Mouse (Mus musculus) heart, embryonic 11.5 days (tissue): ENCODE measurements around the gene Thap8. TPM values are rescaled to one million over a fixed set of nuclear protein-coding genes. Genes with fewer than 3 reads are reported as not detected.

Source experiments
- ATAC-seq: fragments of 200-750 bp; cut with Nextera tagmentation; replicated peaks from 2 replicates; pipeline ENCODE4 v1.8.0; 2017; ENCODE audit warnings: moderate library complexity; ENCODE audit not compliant: insufficient number of reproducible peaks, low FRiP score, low TSS enrichment
- H3K27ac ChIP-seq: fragments of 300-500 bp; sonication (generic); 2 replicates; pipeline ENCODE4 v1.5.1; 2014; ENCODE audit warnings: mild to moderate bottlenecking, low read depth, low read length
- H3K27me3 ChIP-seq: fragments of 300-500 bp; sonication (generic); 2 replicates; pipeline ENCODE4 v1.6.1; 2014; ENCODE audit warnings: mild to moderate bottlenecking, low read length, mixed read lengths; ENCODE audit not compliant: control insufficient read depth, insufficient read depth
- H3K36me3 ChIP-seq: fragments of 300-500 bp; sonication (generic); 2 replicates; pipeline ENCODE4 v1.6.1; 2014; ENCODE audit warnings: mild to moderate bottlenecking, low read length, moderate library complexity, mixed read lengths; ENCODE audit not compliant: control insufficient read depth, insufficient read depth
- H3K4me1 ChIP-seq: fragments of 300-500 bp; sonication (generic); 2 replicates; pipeline ENCODE4 v1.6.1; 2014; ENCODE audit warnings: low read length; ENCODE audit not compliant: control insufficient read depth, insufficient read depth
- H3K4me2 ChIP-seq: fragments of 300-500 bp; sonication (generic); 2 replicates; pipeline ENCODE4 v1.6.1; 2014; ENCODE audit warnings: mild to moderate bottlenecking, moderate library complexity
- H3K4me3 ChIP-seq: fragments of 300-500 bp; sonication (generic); 2 replicates; pipeline ENCODE4 v1.5.1; 2014; ENCODE audit warnings: low read depth, low read length
- H3K9ac ChIP-seq: fragments of 300-500 bp; sonication (generic); 2 replicates; pipeline ENCODE4 v1.6.1; 2014; ENCODE audit warnings: mild to moderate bottlenecking, low read depth, low read length, moderate library complexity
- H3K9me3 ChIP-seq: fragments of 300-500 bp; sonication (generic); replicated peaks from 2 replicates; pipeline ENCODE4 v1.6.1; 2016; ENCODE audit warnings: low read length; ENCODE audit not compliant: control insufficient read depth
- WGBS: fragments of 180-500 bp; shearing (Covaris S2); extraction: QIAGEN DNeasy Blood & Tissue Kit; methylation state at CpG from one replicate; pipeline ENCODE4 v1.1.7; 2014; ENCODE audit not compliant: insufficient replicate concordance; 5-methylcytosine and 5-hydroxymethylcytosine counted together
- polyA plus RNA-seq: library from polyadenylated mRNA; unstranded; fragments of >200 nt; fragmentation: Nextera tagmentation; extraction: Ambion mirVana; gene quantifications from 2 replicates; pipeline ENCODE4 v1.2.1, GENCODE M21; 2014

The Thap8 gene
- polyA plus RNA-seq, 1 experiment from 2014 or later, result 0.20 TPM

DNA sequence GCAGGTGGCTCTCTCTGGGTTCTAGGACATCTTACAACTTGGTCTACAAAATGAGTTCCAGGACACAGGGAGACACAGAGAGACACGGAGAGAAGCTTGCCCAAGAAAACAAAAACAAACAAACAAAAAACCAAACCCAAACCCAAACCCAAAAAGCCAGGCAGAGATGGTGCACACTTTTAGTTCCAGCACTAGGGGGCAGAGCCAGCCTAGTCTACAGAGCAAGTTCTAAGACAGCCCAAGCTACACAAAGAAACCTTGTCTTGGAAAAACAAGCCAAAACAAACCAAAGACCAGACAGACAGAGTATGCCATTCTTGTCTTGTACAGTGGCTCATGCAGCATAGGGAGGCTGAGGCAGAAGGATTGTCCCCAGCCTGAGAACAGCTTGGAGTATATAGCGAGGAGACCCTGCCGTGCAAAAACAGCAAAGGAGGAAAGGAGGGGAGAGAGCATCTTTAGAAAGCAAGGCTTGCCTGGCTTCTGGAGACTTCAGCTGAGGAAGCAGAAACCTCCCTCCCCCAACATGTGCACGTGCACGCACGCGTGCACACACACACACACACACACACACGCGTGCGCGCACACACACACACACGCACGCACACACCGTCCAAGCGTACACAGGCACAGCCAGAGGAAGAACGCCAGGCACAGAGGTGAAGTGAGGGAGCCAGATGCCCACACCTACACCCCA, 26.3 kb downstream of the Thap8 start:
- no peak overlapping the region for H3K27ac ChIP-seq
- H3K9ac ChIP-seq, result no peak overlapping the region
- peaks cover 8% of the 10 kb centered on the region for H3K36me3 ChIP-seq
- no peak overlapping the region for H3K4me2 ChIP-seq
- no peaks in the 10 kb centered on the region for H3K9me3 ChIP-seq
- WGBS, result 88% methylated on average over 16 of the region's 16 CpGs
- H3K4me3 ChIP-seq, result no peak overlapping the region
- peaks cover 8% of the 10 kb centered on the region for H3K4me1 ChIP-seq
- ATAC-seq, result no peak
- no peaks in the 10 kb centered on the region for H3K27me3 ChIP-seq

DNA sequence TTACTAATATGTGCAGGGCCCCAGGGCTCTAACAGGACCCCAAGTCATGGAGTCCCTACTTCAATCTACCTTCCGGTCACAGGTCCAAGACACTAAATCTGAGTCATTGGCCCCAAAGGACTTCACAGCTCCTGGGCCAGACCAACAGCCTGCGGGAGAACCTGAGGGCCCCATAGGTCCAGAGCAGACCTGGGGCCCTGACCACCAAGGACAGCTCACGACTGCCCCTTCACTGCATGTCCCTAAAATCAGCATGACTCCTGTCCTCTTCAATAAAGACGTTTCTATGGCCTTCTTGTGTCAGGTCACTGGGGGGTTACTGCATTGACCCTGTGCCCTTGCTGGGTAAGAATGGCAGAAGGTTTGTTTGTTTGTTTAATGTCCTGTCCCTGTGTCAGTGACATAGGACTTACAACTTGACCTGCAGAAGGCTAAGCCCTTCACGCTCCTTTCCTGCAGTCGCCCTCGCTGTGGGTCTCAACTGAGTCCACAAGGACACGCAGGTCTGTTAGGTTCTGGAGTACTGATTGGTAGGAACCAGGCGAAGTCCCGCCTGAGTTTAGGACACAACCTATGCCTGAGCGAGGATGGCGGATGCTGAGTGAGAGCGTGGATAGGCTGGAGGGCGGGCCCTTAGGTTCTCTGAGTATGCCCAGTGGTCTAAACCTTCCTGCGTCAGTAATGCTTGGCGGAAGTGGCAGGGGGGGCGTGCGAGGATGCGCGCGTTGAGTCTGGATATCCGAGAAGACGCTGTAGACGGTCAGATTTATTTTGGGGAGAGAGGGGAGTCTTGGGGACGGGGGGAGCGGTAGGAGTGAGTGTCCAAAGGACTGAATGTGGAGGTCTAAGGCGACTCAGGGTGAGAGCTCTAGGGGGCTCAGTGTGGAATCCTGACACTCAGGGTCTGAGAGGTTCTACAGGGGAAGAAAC, 28.4 kb downstream of the Thap8 start, which contains the start of gene Alkbh6:
Gene Alkbh6 (plus strand): TSS at position 642 of the 930 bp plus-strand sequence.
- ATAC-seq, result peak; percentile 98
- no peaks in the 10 kb centered on the region for H3K9me3 ChIP-seq
- H3K27ac ChIP-seq, result peak within 1 kb of the TSS; percentile 66
- peak within 1 kb of the TSS; percentile 62 for H3K4me3 ChIP-seq
- peaks cover 8% of the 10 kb centered on the region for H3K36me3 ChIP-seq
- peak within 1 kb of the TSS; percentile 86 for H3K4me2 ChIP-seq
- H3K4me1 ChIP-seq, result peaks cover 8% of the 10 kb centered on the region
- 4% methylated on average over 27 of the region's 27 CpGs for WGBS
- H3K9ac ChIP-seq, result peak within 1 kb of the TSS; percentile 65
- H3K27me3 ChIP-seq, result no peaks in the 10 kb centered on the region

DNA sequence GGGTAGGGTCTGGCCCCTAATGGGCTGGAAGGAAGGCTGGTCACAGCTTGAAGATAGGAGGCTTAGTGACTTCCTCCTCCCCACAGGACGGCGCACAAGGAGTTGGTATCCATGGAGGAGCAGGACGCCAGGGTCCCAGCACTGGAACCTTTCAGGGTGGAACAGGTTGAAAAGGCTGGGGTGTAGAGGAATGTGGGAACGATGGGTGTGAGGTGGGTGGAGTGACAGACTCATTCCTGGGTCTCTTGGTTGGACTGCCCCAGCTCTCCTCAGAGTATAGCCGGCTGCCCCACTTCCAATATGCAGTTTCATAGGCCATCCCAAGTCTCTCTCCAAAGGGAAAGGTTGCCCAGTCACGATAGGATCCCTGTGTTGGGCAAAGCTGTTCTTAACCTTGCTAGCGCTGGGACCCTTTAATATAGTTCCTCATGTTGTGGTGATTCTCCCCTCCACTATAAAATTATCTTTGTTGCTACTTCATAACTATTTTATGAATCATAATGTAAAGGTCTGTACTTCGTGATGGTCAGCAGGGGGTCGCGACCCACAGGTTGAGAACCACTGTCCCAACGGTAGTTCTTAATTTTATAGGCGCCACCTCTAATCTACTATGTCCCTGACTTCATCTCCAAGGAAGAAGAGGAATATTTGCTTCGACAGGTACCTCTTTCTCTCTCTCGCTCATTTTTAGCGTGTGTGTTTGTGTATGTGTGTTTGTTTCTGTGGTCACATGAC, 29.7 kb downstream of the Thap8 start:
- Histone ChIP-seq H3K36me3 (0 out of 2 replicates have a peak, but pooled peaks cover 3% of the 10 kb centered on the region), H3K27ac (0 out of 2 replicates have a peak overlapping the region, but pooled peaks have one; percentile 31), H3K27me3 (no peaks in the 10 kb centered on the region), H3K4me2 (peak overlapping the region; percentile 86), H3K4me1 (peaks cover 11% of the 10 kb centered on the region), H3K9me3 (no peaks in the 10 kb centered on the region), H3K9ac (peak overlapping the region; percentile 65), H3K4me3 (peak overlapping the region; percentile 62)
- no peak for ATAC-seq
- 58% methylated on average over 15 of the region's 15 CpGs for WGBS

DNA sequence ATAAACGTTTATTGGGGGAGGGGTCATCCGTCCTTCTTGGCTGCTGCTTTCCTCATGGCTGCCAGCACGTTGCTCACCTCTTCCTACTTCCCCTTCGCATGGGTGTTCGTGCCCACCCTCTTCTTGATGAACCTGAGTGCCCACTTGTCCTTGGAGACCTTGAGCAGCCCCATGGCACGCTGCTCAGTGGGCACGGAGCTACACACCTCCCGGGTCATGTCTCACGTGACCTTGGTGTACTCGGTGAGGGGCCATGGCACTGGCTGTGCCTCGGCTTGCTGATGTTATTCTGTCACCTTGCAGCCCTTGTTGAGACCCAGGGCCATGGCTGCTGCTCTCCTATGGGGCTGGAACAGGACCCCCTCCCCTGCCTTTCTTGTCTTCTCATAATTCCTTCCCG, 30.2 kb downstream of the Thap8 start:
- no peak overlapping the region for H3K9ac ChIP-seq
- WGBS, result 86% methylated on average over 12 of the region's 12 CpGs
- H3K27ac ChIP-seq, result no peak overlapping the region
- ATAC-seq, result no peak
- 0 out of 2 replicates have a peak, but pooled peaks cover 3% of the 10 kb centered on the region for H3K36me3 ChIP-seq
- no peaks in the 10 kb centered on the region for H3K9me3 ChIP-seq
- no peaks in the 10 kb centered on the region for H3K27me3 ChIP-seq
- no peak overlapping the region for H3K4me3 ChIP-seq
- peaks cover 15% of the 10 kb centered on the region for H3K4me1 ChIP-seq
- no peak overlapping the region for H3K4me2 ChIP-seq

DNA sequence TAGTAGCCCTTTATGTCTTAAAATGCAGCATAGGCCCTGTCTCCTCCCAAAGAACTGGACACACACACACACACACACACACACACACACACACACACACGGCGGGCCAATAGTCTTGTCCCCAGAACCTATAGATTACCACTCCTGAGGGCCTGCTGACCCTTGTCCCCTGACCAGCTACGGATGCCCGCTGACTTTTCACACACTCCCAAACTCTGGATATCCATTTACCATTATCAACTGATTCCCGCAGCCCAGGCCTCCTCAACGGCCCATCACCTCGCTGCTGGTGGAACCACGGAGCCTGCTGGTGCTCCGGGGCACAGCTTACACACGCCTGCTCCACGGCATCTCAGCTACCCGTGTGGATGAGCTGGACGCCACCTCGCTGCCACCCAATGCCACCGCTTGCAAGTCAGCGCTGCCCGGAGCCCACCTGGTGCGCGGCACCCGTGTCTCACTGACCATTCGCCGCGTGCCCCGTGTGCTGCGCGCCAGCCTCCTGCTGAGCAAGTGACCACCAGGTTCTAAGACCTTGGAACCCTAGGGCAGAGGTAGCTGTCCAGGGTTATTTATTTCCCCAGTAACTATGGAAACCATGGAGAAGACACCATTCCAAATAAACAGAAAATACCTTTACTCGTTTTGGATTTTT, 33.9 kb downstream of the Thap8 start:
- no peak overlapping the region for H3K4me3 ChIP-seq
- no peaks in the 10 kb centered on the region for H3K9me3 ChIP-seq
- H3K36me3 ChIP-seq, result 0 out of 2 replicates have a peak, but pooled peaks cover 3% of the 10 kb centered on the region
- ATAC-seq, result no peak
- no peak overlapping the region for H3K9ac ChIP-seq
- no peak overlapping the region for H3K27ac ChIP-seq
- H3K4me1 ChIP-seq, result peaks cover 12% of the 10 kb centered on the region
- 44% methylated on average over 27 of the region's 27 CpGs for WGBS
- H3K4me2 ChIP-seq, result no peak overlapping the region
- H3K27me3 ChIP-seq, result no peaks in the 10 kb centered on the region

DNA sequence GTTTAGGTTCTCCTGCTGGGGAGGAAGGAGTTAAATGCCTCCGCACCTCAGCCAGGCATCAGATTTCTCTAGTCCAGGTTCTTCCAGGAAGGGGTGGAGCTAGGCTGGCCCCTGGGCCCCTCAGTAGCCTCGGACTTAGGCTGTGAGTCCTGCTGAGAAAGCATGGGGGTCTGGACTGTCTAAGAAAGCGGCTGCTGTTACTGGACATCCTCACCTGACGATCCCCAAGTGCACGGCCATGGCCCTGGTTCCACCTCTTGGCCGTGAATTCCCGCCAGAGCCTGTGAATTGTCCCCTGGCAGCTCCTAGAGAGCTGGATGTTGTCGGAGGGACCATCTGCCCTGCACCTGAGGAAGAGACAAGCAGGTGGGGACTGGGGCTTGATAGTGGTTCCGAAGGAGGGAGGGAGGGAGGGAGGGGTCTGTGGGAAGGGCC, 34.8 kb downstream of the Thap8 start, which contains the start of gene Syne4:
Gene Syne4 (plus strand): TSS at position 87 of the 435 bp plus-strand sequence.
- no peaks in the 10 kb centered on the region for H3K9me3 ChIP-seq
- ATAC-seq, result 0 out of 2 replicates have a peak, but pooled peaks have one; percentile 56
- H3K4me2 ChIP-seq, result peak within 1 kb of the TSS; percentile 62
- peak within 1 kb of the TSS; percentile 42 for H3K4me3 ChIP-seq
- peak within 1 kb of the TSS; percentile 62 for H3K9ac ChIP-seq
- H3K36me3 ChIP-seq, result 0 out of 2 replicates have a peak, but pooled peaks cover 3% of the 10 kb centered on the region
- H3K27me3 ChIP-seq, result no peaks in the 10 kb centered on the region
- H3K27ac ChIP-seq, result no peak within 1 kb of the TSS; the same call in 1 of the 2 replicates
- H3K4me1 ChIP-seq, result peaks cover 7% of the 10 kb centered on the region
- 1% methylated on average over 9 of the region's 9 CpGs for WGBS

DNA sequence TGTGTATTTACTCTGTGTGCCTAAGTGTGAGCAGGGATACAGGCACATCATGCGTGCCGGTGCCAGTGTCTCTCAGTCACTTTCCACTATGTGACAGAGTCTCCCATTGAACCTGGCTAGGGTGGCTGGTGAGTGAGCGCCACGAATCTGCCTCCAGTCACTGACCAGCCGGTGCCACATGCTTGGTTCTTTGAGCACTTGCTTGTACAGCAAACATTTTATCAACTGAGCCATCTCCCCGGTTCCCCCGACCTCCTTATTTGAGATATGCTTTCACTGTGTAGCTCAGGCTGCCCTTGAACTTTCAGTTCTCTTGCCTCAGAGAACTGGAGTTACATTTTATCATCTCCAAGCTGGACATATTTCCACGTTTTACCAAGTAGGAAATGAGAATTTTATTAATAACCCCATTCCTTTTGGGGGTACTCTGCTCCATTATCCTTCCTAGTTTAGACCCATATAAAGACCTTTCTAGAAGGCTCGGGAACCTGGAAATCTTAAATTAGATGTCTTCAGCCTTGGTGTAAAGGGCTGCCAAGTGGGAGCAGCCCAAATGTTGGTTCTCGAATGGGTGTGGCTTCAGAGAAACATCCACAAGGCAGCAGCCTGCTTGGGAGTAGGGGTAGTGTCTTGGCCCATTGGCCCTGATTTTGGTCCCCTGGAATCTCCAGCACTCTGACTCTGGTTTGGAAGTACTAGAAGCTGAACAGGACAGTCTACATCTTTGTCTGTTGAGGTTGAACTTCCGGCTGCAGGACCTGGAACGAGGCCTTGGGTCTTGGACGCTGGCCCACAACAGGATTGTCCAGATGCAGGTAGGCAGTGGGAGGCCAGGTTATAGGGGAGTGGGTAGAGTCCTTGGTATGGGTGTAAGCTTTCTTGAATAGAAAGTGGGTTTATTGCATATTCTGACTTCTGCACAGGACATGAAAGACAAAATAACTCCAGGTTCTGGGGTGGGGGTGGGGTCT, 36.0 kb downstream of the Thap8 start:
- Histone ChIP-seq H3K27ac (no peak overlapping the region), H3K9ac (peak overlapping the region; percentile 62)

More for the DNA sequence above, 36.0 kb downstream of the Thap8 start:
- H3K27me3 ChIP-seq, result no peaks in the 10 kb centered on the region
- peak overlapping the region; percentile 62 for H3K4me2 ChIP-seq
- H3K36me3 ChIP-seq, result no peaks in the 10 kb centered on the region
- ATAC-seq, result no peak
- peaks cover 7% of the 10 kb centered on the region for H3K4me1 ChIP-seq
- no peaks in the 10 kb centered on the region for H3K9me3 ChIP-seq
- peak overlapping the region; percentile 42 for H3K4me3 ChIP-seq
- 71% methylated on average over 13 of the region's 13 CpGs for WGBS
